Mouse (Mus musculus) bone marrow macrophage, adult 2 months (primary cell): ENCODE measurements around the gene Rptor.

ENCODE experiments used
- CTCF ChIP-seq: IDR thresholded peaks from 2 replicates; pipeline ENCODE4 v1.5.1; 2012; ENCODE audit warnings: low read depth, mild to moderate bottlenecking, low read length, moderate library complexity
- POLR2A ChIP-seq: IDR thresholded peaks from 2 replicates; pipeline ENCODE4 v1.6.1; 2012; ENCODE audit warnings: mild to moderate bottlenecking, low read depth, low read length, borderline replicate concordance

- no peak for TF ChIP-seq CTCF
- no peak for TF ChIP-seq POLR2A
These were observed 244.4 kb downstream of the Rptor start for GRCm38 (mm10) chr11:119847076-119847475.
